Mouse (Mus musculus) adrenal gland, postnatal 10 days (tissue): Measurements from ENCODE around the gene Gm12258. TPM values are rescaled to one million over a fixed set of nuclear protein-coding genes. Genes with fewer than 3 reads are reported as not detected.
"Not testable (repeated sequence)": the region's sequence is repeated elsewhere in the genome, so short reads cannot be mapped to it uniquely, and the experiment has no call there.

Experiments
- DNase-seq: peaks from one replicate; pipeline ENCODE4 v3.0.0; 2021; ENCODE audit warnings: mixed read lengths
- long read RNA-seq, 2 experiments: library from polyadenylated mRNA; stranded (forward); transcript quantifications; one replicate each; pipeline ENCODE4 v2.0.0; 2021
- total RNA-seq, 2 experiments: library from RNA; stranded (reverse); gene quantifications; 2 replicates each; pipeline ENCODE4 v1.2.3; 2021

Gene Gm12258
- total RNA-seq: 1 to 10 TPM; 3.5 to 7.5 TPM
- long read RNA-seq, experiment 1, full-length matches to known transcripts: 2 of 3 reads
- long read RNA-seq, experiment 1, partial matches to known transcripts: 0 of 3 reads
- long read RNA-seq, experiment 1, other reads (novel, unspliced or antisense): 1 of 3 reads
- long read RNA-seq, experiment 2, full-length matches to known transcripts: 4 of 6 reads
- long read RNA-seq, experiment 2, partial matches to known transcripts: 0 of 6 reads
- long read RNA-seq, experiment 2, other reads (novel, unspliced or antisense): 2 of 6 reads

DNA sequence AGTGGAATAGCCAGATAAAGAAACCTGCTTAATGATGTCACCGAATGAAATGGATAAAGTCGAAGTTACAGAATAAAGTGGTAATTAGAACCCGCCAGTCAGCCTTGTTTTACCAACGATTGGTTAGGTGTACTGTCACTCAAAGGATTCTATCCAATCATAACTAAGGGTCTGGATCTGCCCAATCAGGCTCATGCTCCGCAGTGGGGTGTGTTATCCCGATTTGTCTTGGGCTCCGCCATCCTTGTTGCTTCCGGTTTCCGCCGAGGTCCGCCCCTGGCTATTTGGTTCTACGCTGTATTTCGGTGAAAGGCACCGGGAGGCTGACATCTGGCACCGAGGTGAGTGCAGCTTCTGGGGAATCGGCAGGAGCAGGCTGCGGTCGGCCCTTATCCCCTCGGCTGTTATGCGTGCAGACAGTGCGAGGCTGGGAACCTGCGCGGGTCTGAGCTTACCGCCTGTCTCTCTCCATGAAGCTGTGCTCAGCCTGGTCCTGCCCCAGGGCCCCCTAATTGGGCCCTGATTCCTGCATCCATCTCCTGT is at the start of gene Gm12258:
TSS of gene Gm12258 (plus strand) at position 240 of the 543 bp plus-strand sequence.
- DNase-seq: peak; percentile 88

GRCm38 (mm10) chr11:58799747-58800146 is 47.2 kb upstream of the Gm12258 start:
- DNase-seq: no peak

DNA sequence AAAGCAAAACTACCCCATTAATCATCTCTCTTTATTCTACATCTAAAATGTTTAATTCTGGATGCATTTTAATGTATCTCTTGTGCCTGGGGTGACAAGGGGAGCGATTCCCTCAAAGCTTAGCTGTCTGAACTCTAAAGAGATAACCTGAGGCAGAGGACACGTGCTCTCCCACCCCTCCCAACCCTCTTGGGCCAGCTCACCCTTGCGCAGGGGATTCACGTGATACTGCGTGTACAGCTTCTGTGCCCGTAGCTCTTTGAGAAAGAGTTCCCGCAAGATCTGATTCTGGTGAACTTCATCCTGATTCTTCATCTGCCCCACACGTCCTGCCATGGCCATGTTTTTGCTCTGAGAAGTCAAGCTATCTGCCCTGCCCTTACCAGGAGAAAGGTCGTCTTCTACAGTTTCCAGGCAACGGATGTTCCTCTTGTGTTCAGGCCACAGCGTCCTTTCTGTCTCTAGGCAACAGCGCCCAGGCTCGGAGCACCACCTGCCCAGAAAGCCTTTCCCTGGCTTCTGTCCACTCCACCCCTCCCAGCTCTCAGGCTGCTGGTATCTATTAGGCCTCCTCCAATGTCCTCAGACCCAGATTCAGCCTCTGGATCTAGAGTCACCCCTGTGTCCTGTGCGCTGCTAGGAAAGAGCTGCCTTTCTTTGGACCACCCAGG is 45.3 kb upstream of the Gm12258 start, which contains the start of gene Fam183b:
TSS of gene Fam183b (minus strand) at position 403 of the 671 bp plus-strand sequence.
- DNase-seq: peak; percentile 16

GRCm38 (mm10) chr11:58803871-58804270 is 43.1 kb upstream of the Gm12258 start:
- no peak for DNase-seq

DNA sequence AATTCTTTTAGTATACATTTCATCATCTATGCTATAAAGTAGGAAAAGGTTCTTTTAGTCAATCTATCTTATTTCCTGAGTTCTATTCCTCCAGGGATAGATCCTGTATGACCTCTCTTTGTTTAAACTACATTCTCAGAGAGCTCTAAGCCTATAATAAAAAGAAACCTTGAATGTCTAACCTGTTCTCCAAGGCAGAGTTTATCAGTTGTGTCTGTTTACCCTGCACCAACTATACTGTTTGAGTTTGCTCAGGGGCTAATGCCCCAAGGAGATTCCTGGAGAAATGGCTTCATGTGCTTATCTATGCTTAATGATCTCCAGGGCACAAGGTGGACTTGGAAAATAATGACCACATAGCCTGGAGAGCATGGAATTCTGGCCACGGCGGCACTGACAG is 42.6 kb upstream of the Gm12258 start:
- no peak for DNase-seq

GRCm38 (mm10) chr11:58812001-58812400 is 35.0 kb upstream of the Gm12258 start:
- no peak for DNase-seq

GRCm38 (mm10) chr11:58814700-58815099 is 32.3 kb upstream of the Gm12258 start, which contains the start of gene Olfr313:
Olfr313 (plus strand) TSS chr11:58815000.
- not testable (repeated sequence) for DNase-seq

DNA sequence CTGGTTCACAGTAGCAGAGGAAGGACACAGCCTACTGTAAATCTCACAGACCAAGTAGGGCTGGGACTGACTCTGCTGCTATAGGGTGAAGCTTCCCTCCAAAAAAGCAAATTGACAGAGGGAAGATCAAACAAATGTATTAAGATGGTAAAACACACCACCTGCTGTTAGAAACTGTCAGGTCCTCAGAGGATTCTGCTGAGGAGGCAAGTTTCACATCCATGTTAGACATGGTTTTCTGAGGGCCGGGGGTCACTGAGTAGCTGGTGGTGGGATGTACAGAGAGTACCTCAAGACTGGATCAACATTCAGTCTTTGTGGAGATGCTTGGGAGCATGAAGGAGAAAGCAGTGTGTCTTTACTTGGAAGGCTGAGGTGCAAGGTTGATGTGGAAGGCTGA is 31.3 kb upstream of the Gm12258 start:
- no peak for DNase-seq

DNA sequence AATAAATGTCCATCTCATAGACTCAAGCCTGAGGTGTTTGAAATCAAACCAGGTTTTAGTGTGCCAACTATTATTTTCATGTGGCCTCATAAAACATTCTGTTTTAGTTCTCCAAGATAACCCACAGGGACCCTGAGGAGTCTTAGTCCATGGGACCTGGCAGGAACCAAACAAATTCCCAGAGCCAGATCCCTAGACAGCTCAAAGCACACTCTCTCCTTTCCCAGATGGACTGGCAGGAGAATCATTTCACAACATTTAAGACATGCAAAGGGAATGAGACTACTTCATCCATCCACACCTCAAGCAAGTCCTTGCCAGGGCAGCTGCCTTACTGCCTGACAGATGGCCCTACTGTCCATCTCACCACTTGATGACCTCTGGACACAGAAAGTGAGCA is 18.0 kb upstream of the Gm12258 start, which contains the start of gene Olfr312:
TSS of gene Olfr312 (plus strand) at position 301 of the 400 bp plus-strand sequence.
- not testable (repeated sequence) for DNase-seq

DNA sequence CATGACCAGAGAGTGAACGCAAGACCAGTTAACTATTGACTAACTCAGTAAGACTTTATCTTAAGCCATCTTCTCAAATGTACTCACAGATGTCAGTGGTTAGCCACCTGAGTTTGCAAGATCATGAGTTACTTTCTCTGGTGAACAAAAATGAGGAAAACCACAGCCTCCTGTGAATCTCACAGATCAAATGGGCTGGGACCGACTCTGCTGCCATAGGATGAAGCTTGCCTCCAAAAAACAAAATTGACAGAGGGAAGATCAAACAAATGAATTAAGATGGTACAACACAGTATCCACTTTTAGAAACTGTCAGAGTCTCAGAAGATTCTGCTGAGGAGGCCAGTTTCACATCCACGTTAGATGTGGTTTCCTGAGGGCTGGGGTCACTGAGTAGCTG is 17.2 kb upstream of the Gm12258 start:
- DNase-seq: no peak

GRCm38 (mm10) chr11:58832541-58832940 is 14.4 kb upstream of the Gm12258 start:
- DNase-seq: not testable (repeated sequence)

DNA sequence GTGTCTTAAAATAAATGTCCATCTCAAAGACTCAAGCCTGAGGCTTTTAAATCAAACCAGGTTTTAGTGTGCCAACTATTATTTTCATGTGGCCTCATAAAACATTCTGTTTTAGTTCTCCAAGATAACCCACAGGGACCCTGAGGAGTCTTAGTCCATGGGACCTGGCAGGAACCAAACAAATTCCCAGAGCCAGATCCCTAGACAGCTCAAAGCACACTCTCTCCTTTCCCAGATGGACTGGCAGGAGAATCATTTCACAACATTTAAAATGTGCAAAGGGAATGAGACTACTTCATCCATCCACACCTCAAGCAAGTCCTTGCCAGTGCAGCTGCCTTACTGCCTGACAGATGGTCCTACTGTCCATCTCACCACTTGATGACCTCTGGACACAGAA is 8.0 kb upstream of the Gm12258 start, which contains the start of gene Olfr311:
TSS of gene Olfr311 (plus strand) at position 301 of the 400 bp plus-strand sequence.
- DNase-seq: not testable (repeated sequence)

DNA sequence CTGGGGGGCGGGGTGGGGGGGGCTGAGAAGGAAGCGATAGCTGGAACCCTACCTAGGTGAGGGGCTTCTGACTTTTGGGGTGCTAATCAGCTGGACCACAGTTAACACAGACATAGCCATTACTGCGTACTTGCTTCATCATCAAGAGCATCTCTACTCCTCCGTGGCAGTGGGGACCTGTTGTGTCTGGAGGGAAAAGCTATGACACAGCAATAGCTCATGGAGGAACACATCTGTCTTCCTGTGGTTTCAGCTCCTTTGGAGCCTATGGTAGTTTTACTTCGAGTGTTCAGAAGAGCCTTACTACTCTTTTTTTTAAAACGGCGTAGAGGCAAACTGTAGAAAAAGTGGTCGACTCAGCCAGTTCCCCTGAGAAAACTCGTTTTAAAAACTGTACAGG is 678 bp downstream of the Gm12258 start:
- DNase-seq: no peak

- DNase-seq: no peak
These were observed 2.8 kb downstream of the Gm12258 start for GRCm38 (mm10) chr11:58849731-58850130.

- DNase-seq: no peak
These were observed 13.8 kb downstream of the Gm12258 start for GRCm38 (mm10) chr11:58860744-58861143.

DNA sequence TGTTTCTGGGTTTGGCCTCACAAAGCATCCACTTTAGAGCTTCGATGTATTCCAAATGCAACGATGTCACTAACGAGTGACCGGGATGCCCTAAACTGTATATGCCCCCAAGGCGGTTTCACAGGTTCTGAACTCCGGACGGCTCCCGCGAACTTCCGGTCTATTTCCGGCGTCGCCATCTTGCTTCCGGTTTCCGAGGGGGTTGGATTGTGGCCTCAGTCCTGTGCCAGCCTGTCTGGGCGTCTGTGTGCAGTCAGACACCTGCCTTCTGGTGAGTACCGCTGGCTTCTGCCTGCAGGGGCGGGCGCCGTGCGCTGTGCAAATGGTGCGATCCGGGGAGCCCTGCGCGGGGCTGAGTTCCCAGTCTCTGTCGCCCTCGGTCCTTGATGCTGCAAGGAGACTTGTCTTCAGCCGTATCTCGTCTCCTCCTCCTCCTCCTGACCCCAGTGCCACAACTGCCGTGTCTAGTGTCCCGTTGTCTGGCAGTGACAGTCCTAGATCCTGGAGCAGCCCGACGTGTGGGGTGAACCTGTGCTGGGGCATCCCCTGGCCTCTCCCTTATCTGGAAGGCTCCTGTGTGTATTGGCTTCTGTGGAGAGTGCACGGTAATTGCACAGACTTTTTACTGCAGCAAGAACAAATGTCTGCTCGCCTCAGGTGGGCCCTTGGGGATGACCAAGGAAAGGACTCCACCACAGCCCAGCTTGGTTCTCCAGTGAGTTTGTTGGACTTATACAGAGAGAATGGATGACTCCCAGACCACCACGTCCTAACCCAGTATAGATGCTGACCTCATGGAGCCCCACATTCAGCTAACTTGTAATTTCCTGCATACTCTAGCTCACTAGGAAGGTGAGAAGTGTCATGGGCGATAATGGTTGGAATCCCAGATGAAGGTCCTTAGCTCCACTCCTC is 20.3 kb downstream of the Gm12258 start, which contains the start of gene 2810021J22Rik:
TSS of gene 2810021J22Rik (plus strand) at position 178 of the 915 bp plus-strand sequence.
- peak; percentile 87 for DNase-seq

DNA sequence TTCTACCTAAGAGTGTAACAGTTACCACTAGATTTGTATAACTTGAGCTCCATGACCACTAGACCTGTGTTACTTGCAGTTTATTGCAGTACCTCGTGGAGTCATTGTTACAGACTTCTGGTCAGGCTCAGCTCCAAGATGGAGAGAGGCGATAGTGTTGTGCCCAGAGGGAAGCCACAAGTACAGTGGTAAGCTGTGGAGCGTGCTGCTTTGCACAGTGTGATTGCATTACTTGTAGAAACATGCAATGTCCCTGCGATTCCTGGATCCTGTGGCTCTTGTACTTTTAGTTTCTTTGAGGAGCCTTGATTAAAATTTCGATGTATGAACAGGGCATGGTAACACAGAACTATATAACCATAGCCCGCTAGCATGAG is 21.0 kb downstream of the Gm12258 start:
- DNase-seq: no peak

DNA sequence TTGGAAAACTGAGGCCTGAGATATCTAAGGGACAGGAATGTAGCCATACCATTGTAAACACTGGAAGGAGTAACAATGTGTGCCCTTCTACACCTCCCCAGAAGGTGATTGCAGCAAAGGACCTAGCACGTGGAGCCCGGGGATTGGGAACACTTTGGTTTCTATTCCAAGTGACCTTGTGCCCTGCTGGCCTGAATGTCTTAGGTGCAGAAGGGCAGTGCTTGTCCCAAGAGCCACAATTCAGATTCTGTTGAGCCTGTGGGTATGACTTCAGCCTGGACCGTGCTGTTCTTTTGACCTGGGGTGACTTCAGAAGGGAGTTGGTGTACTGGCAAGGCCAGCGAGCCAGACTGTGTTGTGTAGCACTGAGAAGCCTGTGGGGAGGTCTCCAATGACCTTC is 24.0 kb downstream of the Gm12258 start:
- peak; percentile 59 for DNase-seq

- no peak for DNase-seq
These were observed 36.8 kb downstream of the Gm12258 start for GRCm38 (mm10) chr11:58883756-58884155.

DNA sequence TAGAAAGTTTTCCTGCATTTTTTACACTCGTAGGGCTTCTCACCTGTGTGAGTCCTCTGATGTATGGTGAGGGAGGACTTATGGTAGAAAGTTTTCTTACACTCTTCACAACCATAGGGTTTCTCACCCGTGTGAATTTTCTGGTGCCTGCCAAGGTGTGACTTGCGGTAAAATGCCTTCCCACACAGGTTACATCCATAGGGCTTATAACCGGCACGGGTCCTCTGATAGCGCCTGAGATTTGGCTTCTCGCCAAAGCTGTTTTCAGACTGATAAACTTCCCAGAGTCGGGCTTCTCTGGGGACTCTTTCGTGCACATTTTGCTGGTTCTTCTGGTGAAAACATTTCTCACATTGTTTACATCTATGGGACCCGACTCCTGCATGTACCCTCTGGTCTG is 43.6 kb downstream of the Gm12258 start:
- no peak for DNase-seq

GRCm38 (mm10) chr11:58894456-58894855 is 47.5 kb downstream of the Gm12258 start:
- DNase-seq: no peak

DNA sequence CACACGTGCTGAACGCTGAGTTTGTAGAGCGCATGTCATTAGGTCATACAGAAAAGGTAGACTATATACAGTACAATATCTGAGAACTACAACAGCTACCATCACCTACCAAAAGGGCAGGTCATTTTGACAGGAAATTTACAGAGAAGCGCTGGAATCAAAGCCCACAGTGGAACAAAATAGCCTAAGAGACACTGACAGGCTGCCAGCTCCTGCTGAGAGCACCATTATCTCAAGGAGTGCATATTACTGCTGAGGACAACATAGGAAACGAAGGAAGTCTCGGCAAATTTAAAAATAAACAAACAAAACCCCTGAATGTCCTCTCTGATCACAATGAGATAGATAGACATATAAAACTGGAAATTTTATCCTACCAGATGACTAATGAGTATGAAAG is 50.5 kb downstream of the Gm12258 start:
- DNase-seq: no peak
